31 mouse cellular contexts compared by ENCODE assay signal in the genomic region with DNA sequence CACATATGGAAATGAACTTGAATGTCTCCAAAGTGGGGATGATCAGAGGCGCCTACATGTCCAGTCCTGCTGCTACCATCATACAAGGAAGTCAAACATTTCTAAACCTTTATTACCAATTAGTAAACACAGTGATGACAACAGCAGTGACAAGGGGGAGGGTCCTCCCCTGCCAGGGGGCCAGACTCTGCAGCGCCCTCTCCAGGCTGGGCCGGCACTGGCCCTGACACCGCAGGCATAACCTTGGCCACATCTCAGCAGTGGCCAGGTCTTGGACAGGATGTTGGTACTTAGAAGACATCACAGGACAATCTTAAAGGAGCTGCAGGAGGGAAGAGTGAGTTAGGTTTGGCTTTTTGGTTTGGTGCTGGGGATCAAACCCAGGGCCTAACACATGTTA. TPM values are rescaled to one million over a fixed set of nuclear protein-coding genes. Genes with fewer than 3 reads are reported as not detected.
DNase-seq lines count a peak whose midpoint lies in the region; ATAC-seq and TF ChIP-seq lines count a peak whose summit lies in the region.
"Had no signal": no experiment of that assay in that cellular context is flagged by ENCODE, and none has a peak within 500 bp of the region (broad histone marks: within the 10 kb centered on the region; RNA-seq: fewer than 3 reads in every experiment).

No protein-coding gene starts in this region.

- H3K4me2 ChIP-seq in stomach, postnatal 0 days (replicated peaks; ENCODE audit: low read depth), result no peak overlapping the region
- H3K4me2 ChIP-seq: embryonic facial prominence, embryonic 13.5 days; forebrain, embryonic 12.5 days; heart, embryonic 12.5 days; limb, embryonic 12.5 days; midbrain, embryonic 12.5 days; neural tube, embryonic 13.5 days; stomach, embryonic 15.5 days had no signal

- no peak overlapping the region for H3K4me3 ChIP-seq in layer of hippocampus, adult 2 months
- H3K4me3 ChIP-seq in stomach, postnatal 0 days (ENCODE audit: low read depth, low read length), result no peak overlapping the region
- H3K4me3 ChIP-seq: embryonic facial prominence, embryonic 13.5 days; erythroblast, embryonic 14.5 days; forebrain, embryonic 12.5 days; gastrocnemius, adult 2 months; heart, embryonic 12.5 days; hindbrain, embryonic 10.5 days; limb, embryonic 12.5 days; midbrain, embryonic 12.5 days; neural tube, embryonic 13.5 days; stomach, embryonic 15.5 days had no signal

- no peaks in the 10 kb centered on the region for H3K27me3 ChIP-seq in stomach, postnatal 0 days (ENCODE audit: control insufficient read depth, insufficient read depth, low read length)
- H3K27me3 ChIP-seq: heart, embryonic 12.5 days; neural tube, embryonic 13.5 days; stomach, embryonic 15.5 days had no signal

- no peaks in the 10 kb centered on the region for H3K4me1 ChIP-seq in stomach, postnatal 0 days (replicated peaks; ENCODE audit: control insufficient read depth, insufficient read depth)

- ATAC-seq in CD4-positive, CD25-positive, alpha-beta regulatory T cell, adult 4 months, result no peak
- ATAC-seq in stomach, postnatal 0 days (ENCODE audit: low FRiP score, low TSS enrichment), result no peak
- ATAC-seq in megakaryocyte-erythroid progenitor cell, adult 5-6 weeks (replicated peaks; ENCODE audit: low FRiP score, low TSS enrichment, poor library complexity, severe bottlenecking), result no peak

- peak; percentile 41 for TF ChIP-seq CTCF in layer of hippocampus, adult 2 months (conservative IDR thresholded peaks at IDR 0.05)
- TF ChIP-seq CTCF in stomach, postnatal 0 days (IDR thresholded peaks at IDR 0.05; ENCODE audit: low read depth), result peak; percentile 45

- H3K27ac ChIP-seq in layer of hippocampus, adult 2 months, result no peak overlapping the region
- no peak overlapping the region for H3K27ac ChIP-seq in stomach, postnatal 0 days (replicated peaks)
- H3K27ac ChIP-seq: embryonic facial prominence, embryonic 13.5 days; forebrain, embryonic 12.5 days; gastrocnemius, adult 2 months; hindbrain, embryonic 10.5 days; limb, embryonic 12.5 days; midbrain, embryonic 12.5 days; neural tube, embryonic 13.5 days; stomach, embryonic 15.5 days had no signal

- H3K36me3 ChIP-seq in stomach, postnatal 0 days (ENCODE audit: control insufficient read depth, insufficient read depth, low read length), result peaks cover 19% of the 10 kb centered on the region

- H3K9ac ChIP-seq in stomach, postnatal 0 days (ENCODE audit: low read length), result no peak overlapping the region
- H3K9ac ChIP-seq: embryonic facial prominence, embryonic 13.5 days; forebrain, embryonic 12.5 days; heart, embryonic 12.5 days; limb, embryonic 12.5 days; midbrain, embryonic 12.5 days; neural tube, embryonic 13.5 days; stomach, embryonic 15.5 days had no signal

- no peaks in the 10 kb centered on the region for H3K9me3 ChIP-seq in stomach, postnatal 0 days (ENCODE audit: control insufficient read depth, low read length)
- H3K9me3 ChIP-seq: embryonic facial prominence, embryonic 13.5 days; forebrain, embryonic 12.5 days; heart, embryonic 12.5 days; hindbrain, embryonic 10.5 days; limb, embryonic 12.5 days; midbrain, embryonic 12.5 days; neural tube, embryonic 13.5 days; stomach, embryonic 15.5 days had no signal

- WGBS in stomach, postnatal 0 days, result 71% methylated on average over 4 of the region's 4 CpGs

- DNase-seq in CD4-positive, CD25-positive, alpha-beta regulatory T cell, adult 2 months (ENCODE audit: low read depth, low spot score), result peak; percentile 33
- DNase-seq in layer of hippocampus, adult 2 months (ENCODE audit: low spot score in 2 of 2), result no peak
- DNase-seq in layer of hippocampus, postnatal 36 days, result no peak
- peak; percentile 26 for DNase-seq in urinary bladder, adult 2 months (ENCODE audit: low spot score)
- DNase-seq in urinary bladder, postnatal 36 days (ENCODE audit: low spot score in 2 of 2), result no peak
- no peak for DNase-seq in stomach, postnatal 0 days (ENCODE audit: low spot score)
- DNase-seq: adrenal gland, postnatal 14 days; cerebellum, adult 8-10 months; cerebellum, postnatal 36 days; embryo, embryonic 11 days; gastrocnemius, adult 2 months; heart, postnatal 10 days; kidney, adult 18-20 months; kidney, postnatal 10 days; lung, adult 2 months; lung, postnatal 14 days; right cerebral cortex, postnatal 4 days; thymus, postnatal 14 days had no signal

- TF ChIP-seq EP300 in stomach, postnatal 0 days (optimal IDR thresholded peaks at IDR 0.05), result no peak

RNA-seq across cellular contexts. Expression of a gene that starts 5.5 kb away (rescaled TPM):
- 10 to 100 TPM; 86.5 to 98.1 TPM for polyA plus RNA-seq in CD4-positive, CD25-positive, alpha-beta regulatory T cell, adult 4 months (2017; shearing (Covaris generic))
- 10 to 100 TPM; 23.6 to 25.0 TPM for total RNA-seq in layer of hippocampus, adult 2 months (2021)
- 10 to 100 TPM; 21.0 to 25.4 TPM for total RNA-seq in layer of hippocampus, postnatal 36 days (2021)
- 66.1 and 85.6 TPM in 2 replicates for polyA plus RNA-seq in urinary bladder, adult 2 months (2012; rRNA removed)
- 187 and 189 TPM in 2 replicates for polyA plus RNA-seq in stomach, postnatal 0 days (2015; fragmentation: Nextera tagmentation; extraction: Ambion mirVana)
- total RNA-seq in megakaryocyte-erythroid progenitor cell, adult 5-6 weeks (2014; fragmentation: Nextera tagmentation), result 65.7 and 67.1 TPM in 2 replicates
- 28.8 and 42.4 TPM in 2 replicates for total RNA-seq in megakaryocyte-erythroid progenitor cell, adult 5-6 weeks (2017)

RNA-seq across cellular contexts. Expression of a gene that starts 5.6 kb away (rescaled TPM):
- 10 to 100 TPM in 1 of 2 experiments, 1 to 10 TPM in 1; 8.4 to 11.4 TPM for polyA plus RNA-seq in CD4-positive, CD25-positive, alpha-beta regulatory T cell, adult 4 months (2017; shearing (Covaris generic))
- total RNA-seq in layer of hippocampus, adult 2 months (2021), result 1 to 10 TPM; 6.1 to 6.8 TPM
- 1 to 10 TPM; 6.9 to 7.3 TPM for total RNA-seq in layer of hippocampus, postnatal 36 days (2021)
- 2.2 and 2.6 TPM in 2 replicates for polyA plus RNA-seq in urinary bladder, adult 2 months (2012; rRNA removed)
- polyA plus RNA-seq in stomach, postnatal 0 days (2015; fragmentation: Nextera tagmentation; extraction: Ambion mirVana), result 2.9 and 3.2 TPM in 2 replicates
- 8.2 and 9.7 TPM in 2 replicates for total RNA-seq in megakaryocyte-erythroid progenitor cell, adult 5-6 weeks (2014; fragmentation: Nextera tagmentation)
- total RNA-seq in megakaryocyte-erythroid progenitor cell, adult 5-6 weeks (2017), result 2.7 and 4.7 TPM in 2 replicates

RNA-seq across cellular contexts. Expression of a gene that starts 19.1 kb away (rescaled TPM):
- under 1 TPM in 1 of 2 experiments, not detected in 1; 0.94 TPM for polyA plus RNA-seq in CD4-positive, CD25-positive, alpha-beta regulatory T cell, adult 4 months (2017; shearing (Covaris generic))
- 1 to 10 TPM; 1.4 to 3.3 TPM for total RNA-seq in layer of hippocampus, adult 2 months (2021)
- total RNA-seq in layer of hippocampus, postnatal 36 days (2021), result 1 to 10 TPM; 1.7 to 2.9 TPM
- 1.2 and 1.7 TPM in 2 replicates for polyA plus RNA-seq in urinary bladder, adult 2 months (2012; rRNA removed)
- polyA plus RNA-seq in stomach, postnatal 0 days (2015; fragmentation: Nextera tagmentation; extraction: Ambion mirVana), result 1.2 TPM in 2 replicates
- not detected in 2 replicates for total RNA-seq in megakaryocyte-erythroid progenitor cell, adult 5-6 weeks (2014; fragmentation: Nextera tagmentation)
- total RNA-seq in megakaryocyte-erythroid progenitor cell, adult 5-6 weeks (2017), result 0.11 and 1.9 TPM in 2 replicates
- total RNA-seq: granulocyte monocyte progenitor cell, adult 5-6 weeks; megakaryocyte progenitor cell, adult 5-6 weeks had no signal

RNA-seq across cellular contexts. Expression of a gene that starts 34.0 kb away (rescaled TPM):
- 10 to 100 TPM; 28.9 to 34.0 TPM for polyA plus RNA-seq in CD4-positive, CD25-positive, alpha-beta regulatory T cell, adult 4 months (2017; shearing (Covaris generic))
- 10 to 100 TPM; 38.5 to 42.2 TPM for total RNA-seq in layer of hippocampus, adult 2 months (2021)
- total RNA-seq in layer of hippocampus, postnatal 36 days (2021), result 10 to 100 TPM; 41.4 to 44.5 TPM
- 41.7 and 54.9 TPM in 2 replicates for polyA plus RNA-seq in urinary bladder, adult 2 months (2012; rRNA removed)
- 33.6 and 34.5 TPM in 2 replicates for polyA plus RNA-seq in stomach, postnatal 0 days (2015; fragmentation: Nextera tagmentation; extraction: Ambion mirVana)
- total RNA-seq in megakaryocyte-erythroid progenitor cell, adult 5-6 weeks (2014; fragmentation: Nextera tagmentation), result 24.4 and 37.7 TPM in 2 replicates
- total RNA-seq in megakaryocyte-erythroid progenitor cell, adult 5-6 weeks (2017), result 18.8 and 25.7 TPM in 2 replicates

RNA-seq across cellular contexts. Expression of a gene that starts 40.4 kb away (rescaled TPM):
- polyA plus RNA-seq in CD4-positive, CD25-positive, alpha-beta regulatory T cell, adult 4 months (2017; shearing (Covaris generic)), result 10 to 100 TPM; 19.2 to 26.0 TPM
- 10 to 100 TPM; 25.7 to 27.5 TPM for total RNA-seq in layer of hippocampus, adult 2 months (2021)
- total RNA-seq in layer of hippocampus, postnatal 36 days (2021), result 10 to 100 TPM; 21.6 to 24.1 TPM
- 15.8 and 27.2 TPM in 2 replicates for polyA plus RNA-seq in urinary bladder, adult 2 months (2012; rRNA removed)
- 19.4 and 19.9 TPM in 2 replicates for polyA plus RNA-seq in stomach, postnatal 0 days (2015; fragmentation: Nextera tagmentation; extraction: Ambion mirVana)
- 8.3 and 13.4 TPM in 2 replicates for total RNA-seq in megakaryocyte-erythroid progenitor cell, adult 5-6 weeks (2014; fragmentation: Nextera tagmentation)
- 3.2 and 3.4 TPM in 2 replicates for total RNA-seq in megakaryocyte-erythroid progenitor cell, adult 5-6 weeks (2017)

Comparison
In these comparisons a context has a peak if more than half of its experiments do, and no peak if none do; other contexts are left out.
1. DNase-seq: peak in CD4-positive, CD25-positive, alpha-beta regulatory T cell, adult 2 months (single experiment) and urinary bladder, adult 2 months (single experiment); none in layer of hippocampus, adult 2 months (0 of 2), layer of hippocampus, postnatal 36 days (0 of 2), urinary bladder, postnatal 36 days (0 of 2) and stomach, postnatal 0 days (single experiment).